Mouse (Mus musculus) heart, postnatal 10 days (tissue): ENCODE results near the gene Lect2. TPM values are rescaled to one million over a fixed set of nuclear protein-coding genes. Genes with fewer than 3 reads are reported as not detected.

Source experiments
- DNase-seq, 2 experiments: peaks; one replicate each; pipeline ENCODE4 v3.0.0; 2021
- intact Hi-C: fragments of 180-260 bp; cut with DNase I; formaldehyde crosslinking; loops from one replicate; pipeline ENCODE4 v1.15.1; 2025
- total RNA-seq, 2 experiments: library from RNA; stranded (reverse); gene quantifications; 2 replicates each; pipeline ENCODE4 v1.2.3; 2021

Lect2 gene
- total RNA-seq, 2 experiments from 2014 or later = not detected

GRCm38 (mm10) chr13:56516311-56516710 lies 32.0 kb downstream of the Lect2 start:
- DNase-seq = no peak
- intact Hi-C loops = no loop called here

GRCm38 (mm10) chr13:56513595-56513994 lies 34.7 kb downstream of the Lect2 start:
- intact Hi-C loops = no loop called here
- no peak for DNase-seq

- no peak for DNase-seq
- intact Hi-C loops = no loop called here
Measured at GRCm38 (mm10) chr13:56509796-56510195, 38.5 kb downstream of the Lect2 start.

- intact Hi-C loops = no loop called here
- no peak for DNase-seq
Measured at GRCm38 (mm10) chr13:56506871-56507496, 41.3 kb downstream of the Lect2 start.

GRCm38 (mm10) chr13:56501866-56502420 lies 46.4 kb downstream of the Lect2 start:
- intact Hi-C loops = no loop called here
- DNase-seq = no peak

- intact Hi-C loops = no loop called here
Measured at GRCm38 (mm10) chr13:56500636-56501035, 47.7 kb downstream of the Lect2 start.

GRCm38 (mm10) chr13:56500132-56500531 lies 48.2 kb downstream of the Lect2 start:
- peak; percentile 22 for DNase-seq
- intact Hi-C loops = no loop called here

More at GRCm38 (mm10) chr13:56500636-56501035, 47.7 kb downstream of the Lect2 start:
- DNase-seq = no peak

GRCm38 (mm10) chr13:56494440-56494839 lies 53.9 kb downstream of the Lect2 start:
- DNase-seq = no peak
- intact Hi-C loops = no loop called here

Other genes with a start within 250 kb of the Lect2 start
- gene Gm3045, start 121.9 kb downstream of the Lect2 start, total RNA-seq = not detected
- under 1 TPM; 0.12 to 0.24 TPM for gene Slc25a48, start 110.1 kb downstream of the Lect2 start, total RNA-seq
- not detected for gene Il9, start 66.3 kb downstream of the Lect2 start, total RNA-seq
- gene Fbxl21, start 26.0 kb downstream of the Lect2 start, total RNA-seq = 1 to 10 TPM; 1.0 to 1.1 TPM
- gene Tgfbi, start 61.0 kb upstream of the Lect2 start, total RNA-seq = 10 to 100 TPM; 18.6 to 21.2 TPM
- 10 to 100 TPM; 44.2 to 48.9 TPM for gene Smad5, start 154.5 kb upstream of the Lect2 start, total RNA-seq
- under 1 TPM in 1 of 2 experiments, not detected in 1; 0.22 TPM for gene Gm45623, start 205.3 kb upstream of the Lect2 start, total RNA-seq